Comparison of ENCODE assay signal across 10 mouse cellular contexts in the genomic region with DNA sequence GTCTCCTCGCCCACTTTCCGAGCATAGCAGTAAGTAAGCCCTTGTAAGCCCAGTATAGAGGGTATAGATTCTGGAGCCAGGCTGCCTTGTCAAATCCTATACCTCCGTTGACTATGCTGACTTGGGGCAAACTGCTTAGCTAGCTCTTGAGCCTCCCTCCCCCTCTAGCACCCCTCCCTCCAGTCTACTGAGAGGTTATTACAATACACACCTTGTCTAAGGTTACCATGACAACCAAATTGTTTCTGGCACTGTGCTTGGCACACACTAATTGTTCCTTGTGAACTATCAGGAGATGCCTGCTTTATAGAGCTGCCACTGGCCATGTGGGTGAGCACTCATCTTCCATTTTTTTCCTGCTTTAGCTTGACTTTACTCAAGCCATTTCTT. TPM values are rescaled to one million over a fixed set of nuclear protein-coding genes. Genes with fewer than 3 reads are reported as not detected.
DNase-seq lines count a peak whose midpoint lies in the region; ATAC-seq and TF ChIP-seq lines count a peak whose summit lies in the region.
"Had no signal": no experiment of that assay in that cellular context is flagged by ENCODE, and none has a peak within 500 bp of the region (broad histone marks: within the 10 kb centered on the region; RNA-seq: fewer than 3 reads in every experiment).

No protein-coding gene starts in this region.

- peak overlapping the region; percentile 48 for H3K27ac ChIP-seq in kidney, embryonic 15.5 days
- H3K27ac ChIP-seq in kidney, adult 2 months (ENCODE audit: insufficient read depth, low read depth, low read length) = no peak overlapping the region
- H3K27ac ChIP-seq in hindbrain, embryonic 12.5 days = peak overlapping the region; percentile 36; the same call in 1 of the 2 replicates
- H3K27ac ChIP-seq in midbrain, embryonic 13.5 days = no peak overlapping the region

- H3K9me3 ChIP-seq in kidney, embryonic 15.5 days (replicated peaks) = no peaks in the 10 kb centered on the region
- no peaks in the 10 kb centered on the region for H3K9me3 ChIP-seq in hindbrain, embryonic 12.5 days (replicated peaks)
- H3K9me3 ChIP-seq in midbrain, embryonic 13.5 days = no peaks in the 10 kb centered on the region

- 0 out of 2 replicates have a peak, but pooled peaks have one; percentile 16 for ATAC-seq in kidney, embryonic 15.5 days (replicated peaks; ENCODE audit: low FRiP score)
- ATAC-seq in hindbrain, embryonic 12.5 days (ENCODE audit: low FRiP score) = 0 out of 2 replicates have a peak, but pooled peaks have one; percentile 19
- 0 out of 2 replicates have a peak, but pooled peaks have one; percentile 11 for ATAC-seq in midbrain, embryonic 13.5 days

- no peak for TF ChIP-seq POLR2A in kidney, adult 2 months (IDR thresholded peaks at IDR 0.05; ENCODE audit: low read depth, low read length)

- 67% methylated on average over 3 of the region's 3 CpGs for WGBS in kidney, embryonic 15.5 days
- WGBS in kidney, adult 2 months = 71% methylated on average over 3 of the region's 3 CpGs
- WGBS in hindbrain, embryonic 12.5 days = 69% methylated on average over 3 of the region's 3 CpGs
- WGBS in midbrain, embryonic 13.5 days = 48% methylated on average over 3 of the region's 3 CpGs

- peaks cover 4% of the 10 kb centered on the region for H3K4me1 ChIP-seq in kidney, embryonic 15.5 days
- no peaks in the 10 kb centered on the region for H3K4me1 ChIP-seq in kidney, adult 2 months (ENCODE audit: control insufficient read depth, insufficient read depth, low read length)
- peaks cover 8% of the 10 kb centered on the region for H3K4me1 ChIP-seq in hindbrain, embryonic 12.5 days
- H3K4me1 ChIP-seq in midbrain, embryonic 13.5 days (replicated peaks) = no peaks in the 10 kb centered on the region; the same call in 1 of the 2 replicates

- no peak for TF ChIP-seq CTCF in kidney, adult 2 months (conservative IDR thresholded peaks at IDR 0.05; ENCODE audit: insufficient read depth, insufficient read length, low read depth, low read length)

- H3K4me3 ChIP-seq in kidney, embryonic 15.5 days (replicated peaks) = no peak overlapping the region
- no peak overlapping the region for H3K4me3 ChIP-seq in kidney, adult 2 months (ENCODE audit: insufficient read depth, low read depth, low read length)
- no peak overlapping the region for H3K4me3 ChIP-seq in hindbrain, embryonic 12.5 days
- H3K4me3 ChIP-seq in midbrain, embryonic 13.5 days (replicated peaks) = no peak overlapping the region

- H3K27me3 ChIP-seq in kidney, embryonic 15.5 days = no peaks in the 10 kb centered on the region
- H3K27me3 ChIP-seq in kidney, adult 2 months (replicated peaks; ENCODE audit: control insufficient read depth, insufficient read depth, low read length) = no peaks in the 10 kb centered on the region
- H3K27me3 ChIP-seq in hindbrain, embryonic 12.5 days = no peaks in the 10 kb centered on the region
- no peaks in the 10 kb centered on the region for H3K27me3 ChIP-seq in midbrain, embryonic 13.5 days
- H3K27me3 ChIP-seq: Patski had no signal

- H3K36me3 ChIP-seq in kidney, embryonic 15.5 days = peaks cover 60% of the 10 kb centered on the region
- H3K36me3 ChIP-seq in kidney, adult 2 months (ENCODE audit: control insufficient read depth, insufficient read depth, low read length) = peaks cover 28% of the 10 kb centered on the region
- peaks cover 59% of the 10 kb centered on the region for H3K36me3 ChIP-seq in hindbrain, embryonic 12.5 days
- H3K36me3 ChIP-seq in midbrain, embryonic 13.5 days = peaks cover 57% of the 10 kb centered on the region

- H3K4me2 ChIP-seq in kidney, embryonic 15.5 days = no peak overlapping the region
- H3K4me2 ChIP-seq in hindbrain, embryonic 12.5 days (replicated peaks) = no peak overlapping the region
- no peak overlapping the region for H3K4me2 ChIP-seq in midbrain, embryonic 13.5 days (replicated peaks)

- no peak for DNase-seq in kidney, adult 2 months
- peak; percentile 63 for DNase-seq in R1 (ENCODE audit: low read depth, low spot score)
- DNase-seq in left cerebral cortex, adult 8-10 months (ENCODE audit: low spot score in 2 of 2) = no peak
- no peak for DNase-seq in heart, postnatal 14 days
- DNase-seq in B cell, adult 2 months = no peak

- intact Hi-C loops in heart, postnatal 14 days (cut with DNase I) = loop anchor here (10.0 kb wide), 3 partner anchors 125 to 1135 kb away; partner anchors contain the start of genes Ddx39b and H2-Ob

- H3K9ac ChIP-seq in kidney, embryonic 15.5 days = no peak overlapping the region
- H3K9ac ChIP-seq in hindbrain, embryonic 12.5 days = no peak overlapping the region
- no peak overlapping the region for H3K9ac ChIP-seq in midbrain, embryonic 13.5 days (replicated peaks)

RNA-seq across cellular contexts. Expression of gene H2-DMa, which starts 9.5 kb away (rescaled TPM):
- 14.8 and 15.9 TPM in 2 replicates for polyA plus RNA-seq in kidney, embryonic 15.5 days (2015; fragmentation: Nextera tagmentation; extraction: Ambion mirVana)
- 30.1 and 37.1 TPM in 2 replicates for polyA plus RNA-seq in kidney, adult 2 months (2012; rRNA removed)
- 13.1 and 14.2 TPM in 2 replicates for polyA plus RNA-seq in hindbrain, embryonic 12.5 days (2016; fragmentation: Nextera tagmentation; extraction: Ambion mirVana)
- 13.1 and 15.3 TPM in 2 replicates for polyA plus RNA-seq in midbrain, embryonic 13.5 days (2015; fragmentation: Nextera tagmentation; extraction: Ambion mirVana)
- 10 to 100 TPM; 20.7 to 35.3 (median 30.7) TPM for total RNA-seq in left cerebral cortex, adult 8-10 months (2022)
- 1 to 10 TPM; 3.5 to 4.0 TPM for total RNA-seq in heart, postnatal 14 days (2021)

RNA-seq across cellular contexts. Expression of gene Brd2, which starts 12.6 kb away (rescaled TPM):
- 135 and 140 TPM in 2 replicates for polyA plus RNA-seq in kidney, embryonic 15.5 days (2015; fragmentation: Nextera tagmentation; extraction: Ambion mirVana)
- 110 and 117 TPM in 2 replicates for polyA plus RNA-seq in kidney, adult 2 months (2012; rRNA removed)
- 137 and 151 TPM in 2 replicates for polyA plus RNA-seq in hindbrain, embryonic 12.5 days (2016; fragmentation: Nextera tagmentation; extraction: Ambion mirVana)
- 128 and 147 TPM in 2 replicates for polyA plus RNA-seq in midbrain, embryonic 13.5 days (2015; fragmentation: Nextera tagmentation; extraction: Ambion mirVana)
- total RNA-seq in left cerebral cortex, adult 8-10 months (2022) = 100 to 1,000 TPM; 181 to 210 (median 190) TPM
- total RNA-seq in heart, postnatal 14 days (2021) = 10 to 100 TPM; 93.2 to 99.4 TPM

RNA-seq across cellular contexts. Expression of gene H2-Oa, which starts 17.7 kb away (rescaled TPM):
- 0.39 and 0.64 TPM in 2 replicates for polyA plus RNA-seq in kidney, embryonic 15.5 days (2015; fragmentation: Nextera tagmentation; extraction: Ambion mirVana)
- polyA plus RNA-seq in kidney, adult 2 months (2012; rRNA removed) = 3.1 and 8.5 TPM in 2 replicates
- polyA plus RNA-seq in hindbrain, embryonic 12.5 days (2016; fragmentation: Nextera tagmentation; extraction: Ambion mirVana) = 0.29 and 0.39 TPM in 2 replicates
- not detected in 2 replicates for polyA plus RNA-seq in midbrain, embryonic 13.5 days (2015; fragmentation: Nextera tagmentation; extraction: Ambion mirVana)
- total RNA-seq in left cerebral cortex, adult 8-10 months (2022) = 1 to 10 TPM in 2 of 4 experiments, under 1 TPM in 1, not detected in 1; 0.44 to 2.2 (median 1.7) TPM
- under 1 TPM; 0.33 to 0.54 TPM for total RNA-seq in heart, postnatal 14 days (2021)
- total RNA-seq: layer of hippocampus, adult 18-20 months had no signal
- polyA plus RNA-seq: Patski had no signal

RNA-seq across cellular contexts. Expression of gene H2-DMb2, which starts 33.3 kb away (rescaled TPM):
- polyA plus RNA-seq in kidney, embryonic 15.5 days (2015; fragmentation: Nextera tagmentation; extraction: Ambion mirVana) = 22.6 and 25.3 TPM in 2 replicates
- 3.2 and 15.6 TPM in 2 replicates for polyA plus RNA-seq in kidney, adult 2 months (2012; rRNA removed)
- 0.21 TPM in 1 of 2 replicates, not detected in the other for polyA plus RNA-seq in hindbrain, embryonic 12.5 days (2016; fragmentation: Nextera tagmentation; extraction: Ambion mirVana)
- polyA plus RNA-seq in midbrain, embryonic 13.5 days (2015; fragmentation: Nextera tagmentation; extraction: Ambion mirVana) = 0.14 and 0.32 TPM in 2 replicates
- total RNA-seq in left cerebral cortex, adult 8-10 months (2022) = 1 to 10 TPM in 3 of 4 experiments, under 1 TPM in 1; 0.84 to 3.5 (median 2.0) TPM
- 1 to 10 TPM in 1 of 2 experiments, under 1 TPM in 1; 0.96 to 1.6 TPM for total RNA-seq in heart, postnatal 14 days (2021)

RNA-seq across cellular contexts. Expression of gene H2-DMb1, which starts 43.1 kb away (rescaled TPM):
- 4.9 and 6.0 TPM in 2 replicates for polyA plus RNA-seq in kidney, embryonic 15.5 days (2015; fragmentation: Nextera tagmentation; extraction: Ambion mirVana)
- 72.3 and 80.5 TPM in 2 replicates for polyA plus RNA-seq in kidney, adult 2 months (2012; rRNA removed)
- polyA plus RNA-seq in hindbrain, embryonic 12.5 days (2016; fragmentation: Nextera tagmentation; extraction: Ambion mirVana) = 1.4 and 2.1 TPM in 2 replicates
- polyA plus RNA-seq in midbrain, embryonic 13.5 days (2015; fragmentation: Nextera tagmentation; extraction: Ambion mirVana) = 0.43 TPM in 1 of 2 replicates, not detected in the other
- 1 to 10 TPM; 2.2 to 7.1 (median 3.5) TPM for total RNA-seq in left cerebral cortex, adult 8-10 months (2022)
- total RNA-seq in heart, postnatal 14 days (2021) = 1 to 10 TPM; 1.4 to 1.8 TPM

Comparison
In these comparisons a context has a peak if more than half of its experiments do, and no peak if none do; other contexts are left out.
1. H3K27ac ChIP-seq: peak in kidney, embryonic 15.5 days (single experiment) and hindbrain, embryonic 12.5 days (single experiment); none in kidney, adult 2 months (single experiment) and midbrain, embryonic 13.5 days (single experiment).
2. Peak in every context shown above with its lines, with median percentiles within 50 percentile points of each other: ATAC-seq.